Mouse (Mus musculus) limb, embryonic 15.5 days (tissue): ENCODE results near the gene Uaca. TPM values are rescaled to one million over a fixed set of nuclear protein-coding genes. Genes with fewer than 3 reads are reported as not detected.

Source experiments
- ATAC-seq: fragments of 200-750 bp; cut with Nextera tagmentation; 2 replicates; pipeline ENCODE4 v1.8.0; 2017; ENCODE audit warnings: low read depth, moderate TSS enrichment; ENCODE audit not compliant: insufficient number of reproducible peaks, low FRiP score, low TSS enrichment
- H3K27ac ChIP-seq: fragments of 300-500 bp; sonication (generic); 2 replicates; pipeline ENCODE4 v1.5.1; 2015; ENCODE audit warnings: moderate library complexity, mild to moderate bottlenecking, inconsistent platforms
- H3K27me3 ChIP-seq: fragments of 300-500 bp; sonication (generic); 2 replicates; pipeline ENCODE4 v1.6.1; 2015; ENCODE audit warnings: inconsistent platforms
- H3K36me3 ChIP-seq: fragments of 300-500 bp; sonication (generic); 2 replicates; pipeline ENCODE4 v1.6.1; 2015; ENCODE audit warnings: inconsistent platforms
- H3K4me1 ChIP-seq: fragments of 300-500 bp; sonication (generic); 2 replicates; pipeline ENCODE4 v1.6.1; 2015; ENCODE audit warnings: inconsistent platforms
- H3K4me2 ChIP-seq: fragments of 300-500 bp; sonication (generic); 2 replicates; pipeline ENCODE4 v1.6.1; 2015; ENCODE audit warnings: mild to moderate bottlenecking, inconsistent platforms
- H3K4me3 ChIP-seq: fragments of 300-500 bp; sonication (generic); 2 replicates; pipeline ENCODE4 v1.5.1; 2015; ENCODE audit warnings: mild to moderate bottlenecking, inconsistent platforms
- H3K9ac ChIP-seq: fragments of 300-500 bp; sonication (generic); 2 replicates; pipeline ENCODE4 v1.6.1; 2015; ENCODE audit warnings: inconsistent platforms
- H3K9me3 ChIP-seq: fragments of 300-500 bp; sonication (generic); 2 replicates; pipeline ENCODE4 v1.6.1; 2016; ENCODE audit warnings: inconsistent platforms
- WGBS: fragments of 180-500 bp; shearing (Covaris S2); methylation state at CpG from one replicate; pipeline ENCODE4 v1.1.7; 2015; 5-methylcytosine and 5-hydroxymethylcytosine counted together
- polyA plus RNA-seq: library from polyadenylated mRNA; unstranded; fragments of >200 nt; fragmentation: Nextera tagmentation; extraction: Ambion mirVana; gene quantifications from 2 replicates; pipeline ENCODE4 v1.2.1, GENCODE M21; 2015

Gene Uaca
- 33.8 and 37.2 TPM in 2 replicates for polyA plus RNA-seq

GRCm38 (mm10) chr9:60794210-60794840 is at the start of gene Uaca:
TSS of gene Uaca (plus strand) at chr9:60794542.
- peak within 1 kb of the TSS; percentile 84 for H3K4me3 ChIP-seq
- H3K9ac ChIP-seq, result peak within 1 kb of the TSS; percentile 64
- peaks cover 15% of the 10 kb centered on the region for H3K4me1 ChIP-seq
- no peaks in the 10 kb centered on the region for H3K9me3 ChIP-seq
- H3K4me2 ChIP-seq, result peak within 1 kb of the TSS; percentile 78
- peak within 1 kb of the TSS; percentile 72 for H3K27ac ChIP-seq
- no peaks in the 10 kb centered on the region for H3K36me3 ChIP-seq
- no peaks in the 10 kb centered on the region for H3K27me3 ChIP-seq
- ATAC-seq, result peak; percentile 96
- WGBS, result under 1% methylated on average over 44 of the region's 45 CpGs

DNA sequence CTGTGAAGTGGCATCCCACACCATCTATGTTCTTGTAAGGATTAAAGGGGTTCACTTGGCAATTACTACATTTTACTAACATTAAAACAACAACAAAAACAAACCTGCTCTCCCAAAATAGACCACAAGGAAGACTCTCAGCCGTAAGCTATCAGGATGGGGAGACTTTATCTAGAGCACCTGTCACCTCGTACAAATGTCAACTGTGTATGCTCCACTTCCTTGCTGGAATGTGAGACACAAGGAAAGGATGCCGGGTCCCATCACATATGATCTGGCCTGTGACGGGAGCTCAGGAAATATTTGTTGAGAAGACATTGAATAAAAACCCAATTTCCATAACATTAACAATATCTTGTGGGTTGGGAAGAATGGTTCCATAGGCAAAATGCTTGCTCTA is 49.4 kb upstream of the Uaca start:
- Histone ChIP-seq H3K4me1 (peaks cover 20% of the 10 kb centered on the region), H3K9ac (no peak overlapping the region), H3K27ac (no peak overlapping the region), H3K4me2 (no peak overlapping the region), H3K9me3 (no peaks in the 10 kb centered on the region), H3K4me3 (no peak overlapping the region), H3K36me3 (no peaks in the 10 kb centered on the region), H3K27me3 (no peaks in the 10 kb centered on the region)
- no peak for ATAC-seq
- WGBS, result 69% methylated on average over 4 of the region's 4 CpGs

GRCm38 (mm10) chr9:60746561-60746960 is 47.8 kb upstream of the Uaca start:
- H3K36me3 ChIP-seq, result no peaks in the 10 kb centered on the region
- 32% methylated on average over 6 of the region's 6 CpGs for WGBS
- no peak for ATAC-seq

DNA sequence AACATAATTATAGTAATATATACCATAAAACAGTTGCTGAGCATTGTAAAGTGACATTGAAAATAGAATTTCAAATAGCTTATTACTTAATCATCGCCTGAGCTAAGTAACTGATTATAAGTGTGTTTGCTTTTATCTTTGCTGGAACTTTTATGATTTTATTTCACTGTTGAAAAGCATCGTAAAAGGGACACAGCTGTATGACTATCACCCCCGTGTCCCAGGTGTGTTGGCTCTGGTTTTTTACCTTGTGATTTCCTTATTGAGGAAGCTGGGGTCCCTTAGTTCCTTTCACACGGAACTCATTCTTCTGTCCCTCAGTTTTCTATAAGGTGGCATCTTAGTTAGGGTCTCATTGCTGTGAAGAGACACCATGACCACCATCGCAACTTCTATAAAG is 46.7 kb upstream of the Uaca start:
- H3K9me3 ChIP-seq, result no peaks in the 10 kb centered on the region
- no peak overlapping the region for H3K9ac ChIP-seq
- H3K27ac ChIP-seq, result no peak overlapping the region
- H3K4me3 ChIP-seq, result no peak overlapping the region
- 75% methylated on average over 5 of the region's 5 CpGs for WGBS
- peaks cover 7% of the 10 kb centered on the region for H3K4me1 ChIP-seq
- H3K27me3 ChIP-seq, result no peaks in the 10 kb centered on the region
- ATAC-seq, result no peak
- no peaks in the 10 kb centered on the region for H3K36me3 ChIP-seq
- H3K4me2 ChIP-seq, result no peak overlapping the region

More at GRCm38 (mm10) chr9:60746561-60746960, 47.8 kb upstream of the Uaca start:
- no peak overlapping the region for H3K4me2 ChIP-seq
- H3K4me3 ChIP-seq, result no peak overlapping the region
- H3K4me1 ChIP-seq, result peaks cover 15% of the 10 kb centered on the region
- H3K27ac ChIP-seq, result no peak overlapping the region
- H3K9me3 ChIP-seq, result no peaks in the 10 kb centered on the region
- H3K27me3 ChIP-seq, result no peaks in the 10 kb centered on the region
- H3K9ac ChIP-seq, result no peak overlapping the region

GRCm38 (mm10) chr9:60748191-60748590 is 46.2 kb upstream of the Uaca start:
- Histone ChIP-seq H3K27ac (no peak overlapping the region), H3K27me3 (no peaks in the 10 kb centered on the region), H3K36me3 (no peaks in the 10 kb centered on the region), H3K9ac (no peak overlapping the region), H3K4me3 (no peak overlapping the region), H3K4me2 (no peak overlapping the region), H3K9me3 (no peaks in the 10 kb centered on the region), H3K4me1 (peaks cover 2% of the 10 kb centered on the region)
- WGBS, result 84% methylated on average over 2 of the region's 2 CpGs
- no peak for ATAC-seq

DNA sequence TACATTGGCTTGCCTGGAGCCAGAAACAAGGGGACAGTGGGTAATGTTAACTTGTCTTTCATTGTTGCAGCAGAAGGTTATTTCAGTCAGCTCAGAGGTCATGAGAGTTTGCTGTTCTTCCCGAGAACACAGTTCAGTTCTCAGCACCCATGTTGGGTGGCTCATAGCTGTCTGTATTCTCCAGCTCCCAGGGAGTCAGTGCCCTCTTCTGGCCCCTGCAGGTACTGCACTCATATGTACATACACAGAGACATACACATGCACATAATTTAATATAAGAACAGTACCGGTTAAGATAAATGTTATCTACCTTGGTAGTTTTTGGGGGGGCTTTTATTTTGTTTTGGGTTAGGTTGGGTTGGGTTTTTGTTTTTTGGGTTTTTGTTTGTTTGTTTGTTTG is 45.2 kb upstream of the Uaca start:
- H3K4me2 ChIP-seq, result no peak overlapping the region
- WGBS, result 97% methylated on average over 2 of the region's 2 CpGs
- no peak overlapping the region for H3K9ac ChIP-seq
- no peaks in the 10 kb centered on the region for H3K9me3 ChIP-seq
- no peaks in the 10 kb centered on the region for H3K4me1 ChIP-seq
- H3K27me3 ChIP-seq, result no peaks in the 10 kb centered on the region
- H3K27ac ChIP-seq, result no peak overlapping the region
- ATAC-seq, result no peak
- no peak overlapping the region for H3K4me3 ChIP-seq
- H3K36me3 ChIP-seq, result no peaks in the 10 kb centered on the region

DNA sequence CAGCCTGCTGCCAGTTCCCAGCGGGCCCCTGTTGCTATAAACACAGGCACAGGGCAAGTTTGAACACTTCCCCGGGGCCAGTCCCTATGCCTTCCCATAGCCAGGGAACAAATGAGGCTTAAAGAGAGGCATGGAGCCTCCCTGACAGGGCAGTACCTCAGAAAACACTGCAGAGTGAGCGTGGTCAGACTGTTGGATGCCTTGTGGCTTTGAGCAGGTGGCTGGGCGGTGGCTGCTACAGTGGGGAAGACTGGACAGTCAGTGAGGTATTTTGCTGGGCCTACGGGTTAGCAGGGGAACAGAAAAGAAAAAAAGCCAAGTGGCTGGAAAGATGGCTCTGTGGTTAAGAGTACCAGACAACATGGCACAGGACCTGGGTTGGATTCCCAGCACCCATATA is 43.2 kb upstream of the Uaca start:
- H3K4me3 ChIP-seq, result no peak overlapping the region
- H3K36me3 ChIP-seq, result no peaks in the 10 kb centered on the region
- H3K27ac ChIP-seq, result no peak overlapping the region
- no peaks in the 10 kb centered on the region for H3K9me3 ChIP-seq
- ATAC-seq, result no peak
- H3K4me2 ChIP-seq, result no peak overlapping the region
- H3K27me3 ChIP-seq, result no peaks in the 10 kb centered on the region
- no peaks in the 10 kb centered on the region for H3K4me1 ChIP-seq
- 83% methylated on average over 5 of the region's 5 CpGs for WGBS
- H3K9ac ChIP-seq, result no peak overlapping the region

DNA sequence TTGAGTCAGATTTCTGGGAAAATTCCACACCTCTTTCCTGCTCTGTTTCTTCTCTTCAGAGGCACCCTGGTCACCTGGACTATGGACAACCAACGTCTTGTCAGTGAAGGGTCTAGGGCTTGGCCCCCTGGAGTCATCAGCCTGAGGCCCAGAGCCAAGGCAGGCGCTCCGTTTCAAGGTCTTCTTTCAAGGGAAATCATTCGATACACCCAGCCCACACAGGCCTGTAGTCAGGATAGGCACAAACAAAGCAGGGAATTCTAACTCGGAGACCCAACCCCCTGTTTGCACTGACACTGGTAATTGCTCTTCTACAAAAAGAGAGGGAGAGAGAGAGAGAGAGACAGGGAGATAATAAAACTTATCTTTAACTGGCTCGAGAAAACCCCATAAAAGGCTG is 42.4 kb upstream of the Uaca start:
- H3K4me3 ChIP-seq, result no peak overlapping the region
- no peaks in the 10 kb centered on the region for H3K4me1 ChIP-seq
- H3K27me3 ChIP-seq, result no peaks in the 10 kb centered on the region
- H3K9me3 ChIP-seq, result no peaks in the 10 kb centered on the region
- H3K4me2 ChIP-seq, result no peak overlapping the region
- 60% methylated on average over 6 of the region's 6 CpGs for WGBS
- ATAC-seq, result no peak
- no peaks in the 10 kb centered on the region for H3K36me3 ChIP-seq
- H3K9ac ChIP-seq, result no peak overlapping the region
- no peak overlapping the region for H3K27ac ChIP-seq

DNA sequence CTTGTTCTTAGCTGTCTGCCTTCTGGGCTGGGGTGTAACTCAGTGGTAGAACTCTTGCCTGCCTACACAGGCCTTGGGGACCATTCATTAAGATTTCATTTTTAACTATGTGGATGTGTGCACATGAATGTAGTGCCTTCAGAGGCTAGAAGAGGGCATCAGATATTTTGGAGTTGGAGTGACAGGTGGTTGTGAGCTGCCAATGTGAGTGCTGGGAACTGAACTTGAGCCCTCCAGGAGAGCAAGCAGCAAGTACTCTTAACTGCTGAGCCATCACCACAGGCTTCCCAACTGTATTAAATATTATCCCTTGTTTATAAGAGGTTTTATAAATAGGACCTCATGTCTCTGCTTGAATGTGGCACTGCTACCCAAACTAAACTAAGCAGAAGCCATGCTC is 41.7 kb upstream of the Uaca start:
- H3K4me1 ChIP-seq, result peaks cover under 1% of the 10 kb centered on the region; the same call in 1 of the 2 replicates
- no peaks in the 10 kb centered on the region for H3K27me3 ChIP-seq
- H3K4me2 ChIP-seq, result no peak overlapping the region
- no peak overlapping the region for H3K4me3 ChIP-seq
- no peak overlapping the region for H3K9ac ChIP-seq
- H3K9me3 ChIP-seq, result no peaks in the 10 kb centered on the region
- no peaks in the 10 kb centered on the region for H3K36me3 ChIP-seq
- H3K27ac ChIP-seq, result no peak overlapping the region
- ATAC-seq, result no peak

DNA sequence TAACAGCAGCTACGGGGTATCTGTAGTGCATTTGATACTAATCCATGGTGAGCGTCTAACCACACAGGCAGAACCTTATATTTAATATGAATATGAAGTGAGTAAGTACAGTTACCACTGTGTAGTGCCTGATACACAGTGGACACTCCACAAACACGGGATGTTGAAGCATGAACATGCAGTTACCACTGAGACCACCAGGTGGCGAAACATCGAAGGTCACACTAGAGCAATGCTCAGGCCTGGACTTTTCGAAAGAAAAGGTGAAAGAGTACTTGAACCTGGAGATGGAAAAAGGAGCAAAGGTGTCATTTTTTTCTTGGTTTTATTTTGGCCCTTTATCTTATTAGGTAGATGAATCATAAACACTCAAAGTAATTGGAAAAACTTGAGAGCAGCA is 38.1 kb upstream of the Uaca start:
- H3K4me1 ChIP-seq, result peaks cover 9% of the 10 kb centered on the region
- no peak for ATAC-seq
- WGBS, result 37% methylated on average over 6 of the region's 6 CpGs
- no peak overlapping the region for H3K27ac ChIP-seq
- H3K4me3 ChIP-seq, result no peak overlapping the region
- no peaks in the 10 kb centered on the region for H3K27me3 ChIP-seq
- H3K36me3 ChIP-seq, result no peaks in the 10 kb centered on the region
- H3K4me2 ChIP-seq, result no peak overlapping the region
- no peak overlapping the region for H3K9ac ChIP-seq
- no peaks in the 10 kb centered on the region for H3K9me3 ChIP-seq

DNA sequence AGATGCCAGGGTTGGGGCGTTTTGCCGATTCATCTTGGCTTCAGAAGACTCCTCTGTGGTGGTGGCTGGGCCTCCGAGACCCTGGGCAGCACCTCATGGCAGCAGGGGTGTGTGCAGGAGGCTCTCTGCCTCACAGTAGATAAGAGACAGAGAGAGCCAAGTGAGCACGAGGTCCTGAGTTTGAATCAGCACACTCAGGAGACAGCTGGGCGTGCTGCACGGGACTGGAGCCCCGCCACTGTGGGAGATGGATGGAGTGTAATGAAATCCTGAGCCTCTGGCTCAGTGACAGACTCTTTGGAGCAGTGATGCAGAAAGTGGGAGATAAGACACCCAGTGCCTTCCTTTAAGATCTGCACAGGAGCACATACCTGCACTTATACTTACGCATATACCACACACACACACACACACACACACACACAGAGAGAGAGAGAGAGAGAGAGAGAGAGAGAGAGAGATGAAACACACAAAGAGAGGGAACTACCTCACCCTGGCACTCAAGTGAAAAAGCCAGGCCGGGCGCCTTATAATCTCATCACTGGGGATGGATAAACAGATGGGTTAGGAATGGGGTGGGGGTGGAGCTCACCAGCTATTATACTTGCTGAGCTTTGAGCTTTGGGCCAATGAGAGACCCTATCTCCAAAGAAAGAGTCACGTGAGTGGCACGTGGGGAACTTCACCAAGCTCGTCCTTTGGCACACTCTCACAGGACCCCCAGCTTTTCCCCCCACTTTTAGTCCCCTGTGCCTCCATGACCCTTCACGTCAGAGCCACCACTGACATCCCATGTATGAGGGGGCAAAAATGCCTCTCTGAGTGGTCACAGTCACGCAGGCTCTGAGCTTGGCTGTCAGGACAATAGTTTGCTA is 37.2 kb upstream of the Uaca start:
- 78% methylated on average over 15 of the region's 15 CpGs for WGBS
- ATAC-seq, result no peak

DNA sequence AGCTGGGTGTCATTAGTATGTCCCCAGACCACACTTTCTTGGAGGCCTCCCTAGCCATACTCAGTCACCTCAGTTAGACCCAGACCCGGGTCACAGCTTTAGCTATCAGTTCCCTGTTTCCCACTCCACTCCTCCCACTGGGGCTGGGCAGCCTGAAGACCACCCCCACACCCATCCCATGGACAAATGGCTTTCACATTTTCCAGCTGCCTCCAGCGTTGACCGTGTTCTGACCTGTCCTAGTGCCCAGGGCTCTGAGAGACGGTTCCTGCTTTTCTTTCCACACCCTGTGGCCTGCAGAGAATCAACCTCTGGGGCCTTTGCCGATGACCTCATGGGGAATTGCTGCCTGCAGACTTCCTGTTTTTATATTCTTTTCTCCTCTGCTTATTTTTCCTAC is 36.5 kb upstream of the Uaca start:
- Histone ChIP-seq H3K4me3 (no peak overlapping the region), H3K36me3 (no peaks in the 10 kb centered on the region), H3K9me3 (no peaks in the 10 kb centered on the region), H3K4me1 (peaks cover 9% of the 10 kb centered on the region), H3K27me3 (no peaks in the 10 kb centered on the region), H3K27ac (no peak overlapping the region), H3K4me2 (no peak overlapping the region), H3K9ac (no peak overlapping the region)
- WGBS, result 26% methylated on average over 5 of the region's 5 CpGs
- ATAC-seq, result no peak

More for the DNA sequence above, 37.2 kb upstream of the Uaca start:
- H3K4me2 ChIP-seq, result no peak overlapping the region
- no peak overlapping the region for H3K9ac ChIP-seq
- H3K9me3 ChIP-seq, result no peaks in the 10 kb centered on the region
- no peak overlapping the region for H3K4me3 ChIP-seq
- no peaks in the 10 kb centered on the region for H3K36me3 ChIP-seq
- peaks cover 9% of the 10 kb centered on the region for H3K4me1 ChIP-seq
- no peak overlapping the region for H3K27ac ChIP-seq
- H3K27me3 ChIP-seq, result no peaks in the 10 kb centered on the region
